ENCODE assay signal across 7 mouse cellular contexts in genomic region chr19:18713357-18713756, GRCm38 (mm10). TPM values are rescaled to one million over a fixed set of nuclear protein-coding genes. Genes with fewer than 3 reads are reported as not detected.
DNase-seq lines count a peak whose midpoint lies in the region; ATAC-seq and TF ChIP-seq lines count a peak whose summit lies in the region.
"Not testable (repeated sequence)": the region's sequence is repeated elsewhere in the genome, so short reads cannot be mapped to it uniquely, and the experiment has no call there.

No protein-coding gene starts in this region.

- DNase-seq in adrenal gland, adult 2 months = peak; percentile 61
- DNase-seq in embryonic facial prominence, embryonic 11.5 days (ENCODE audit: low spot score) = peak; percentile 45
- peak; percentile 62 to 64 for DNase-seq in heart, adult 2 months
- DNase-seq in kidney, adult 8-10 months = peak; percentile 45 to 46
- peak; percentile 66 for DNase-seq in midbrain, embryonic 14.5 days
- DNase-seq in spleen, adult 12 weeks (ENCODE audit: low spot score) = peak; percentile 57

- ATAC-seq in embryonic facial prominence, embryonic 11.5 days (replicated peaks; ENCODE audit: insufficient number of reproducible peaks, low FRiP score, low TSS enrichment, low read depth) = peak; percentile 60
- peak; percentile 17 for ATAC-seq in limb, embryonic 15.5 days (ENCODE audit: insufficient number of reproducible peaks, low FRiP score, low TSS enrichment, low read depth)
- ATAC-seq in midbrain, embryonic 14.5 days (ENCODE audit: low FRiP score, low TSS enrichment) = peak; percentile 68

- not testable (repeated sequence) for H3K27me3 ChIP-seq in embryonic facial prominence, embryonic 11.5 days (ENCODE audit: control insufficient read depth, insufficient read depth, low read length); heart, adult 2 months (ENCODE audit: control insufficient read depth, insufficient read depth, low read length); limb, embryonic 15.5 days; midbrain, embryonic 14.5 days (ENCODE audit: control insufficient read depth, insufficient read depth, low read length)

- H3K27ac ChIP-seq in embryonic facial prominence, embryonic 11.5 days (replicated peaks; ENCODE audit: low read depth, low read length); midbrain, embryonic 14.5 days (replicated peaks; ENCODE audit: low read depth, low read length): not testable (repeated sequence)
- H3K27ac ChIP-seq in heart, adult 2 months = peak overlapping the region; percentile 83
- H3K27ac ChIP-seq in limb, embryonic 15.5 days = peak overlapping the region; percentile 97

- H3K9me3 ChIP-seq in embryonic facial prominence, embryonic 11.5 days (replicated peaks; ENCODE audit: control insufficient read depth, low read length); limb, embryonic 15.5 days; midbrain, embryonic 14.5 days (ENCODE audit: control insufficient read depth, low read length): not testable (repeated sequence)

- WGBS in embryonic facial prominence, embryonic 11.5 days = under 1% methylated on average over 31 of the region's 46 CpGs
- 1% methylated on average over 46 of the region's 46 CpGs for WGBS in heart, adult 2 months
- under 1% methylated on average over 46 of the region's 46 CpGs for WGBS in limb, embryonic 15.5 days
- WGBS in midbrain, embryonic 14.5 days = under 1% methylated on average over 40 of the region's 46 CpGs

- peak overlapping the region; percentile 92 for H3K9ac ChIP-seq in embryonic facial prominence, embryonic 11.5 days (replicated peaks; ENCODE audit: low read length)
- H3K9ac ChIP-seq in heart, adult 2 months (ENCODE audit: low read depth, low read length) = peak overlapping the region; percentile 78
- H3K9ac ChIP-seq in limb, embryonic 15.5 days = peak overlapping the region; percentile 82
- peak overlapping the region; percentile 76 for H3K9ac ChIP-seq in midbrain, embryonic 14.5 days (replicated peaks; ENCODE audit: low read length)

- H3K4me1 ChIP-seq in embryonic facial prominence, embryonic 11.5 days (ENCODE audit: control insufficient read depth, insufficient read depth, low read length); heart, adult 2 months (ENCODE audit: control insufficient read depth, insufficient read depth, low read length): not testable (repeated sequence)
- peaks cover 17% of the 10 kb centered on the region for H3K4me1 ChIP-seq in limb, embryonic 15.5 days
- peaks cover 14% of the 10 kb centered on the region for H3K4me1 ChIP-seq in midbrain, embryonic 14.5 days (ENCODE audit: control insufficient read depth, insufficient read depth, low read length)

- H3K4me2 ChIP-seq in embryonic facial prominence, embryonic 11.5 days (ENCODE audit: low read depth, low read length) = peak overlapping the region; percentile 66
- H3K4me2 ChIP-seq in limb, embryonic 15.5 days = peak overlapping the region; percentile 71
- H3K4me2 ChIP-seq in midbrain, embryonic 14.5 days (ENCODE audit: low read length) = peak overlapping the region; percentile 90

- TF ChIP-seq CTCF in heart, adult 2 months (IDR thresholded peaks at IDR 0.05) = not testable (repeated sequence)

- H3K4me3 ChIP-seq in embryonic facial prominence, embryonic 11.5 days (ENCODE audit: low read depth, low read length) = peak overlapping the region; percentile 91
- H3K4me3 ChIP-seq in heart, adult 2 months = peak overlapping the region; percentile 79
- peak overlapping the region; percentile 88 for H3K4me3 ChIP-seq in limb, embryonic 15.5 days
- H3K4me3 ChIP-seq in midbrain, embryonic 14.5 days (replicated peaks; ENCODE audit: low read depth, low read length) = peak overlapping the region; percentile 80

- H3K36me3 ChIP-seq in embryonic facial prominence, embryonic 11.5 days (replicated peaks; ENCODE audit: control insufficient read depth, insufficient read depth, low read depth, low read length); heart, adult 2 months (ENCODE audit: control insufficient read depth, insufficient read depth, low read length); limb, embryonic 15.5 days; midbrain, embryonic 14.5 days (ENCODE audit: control insufficient read depth, insufficient read depth, low read length): not testable (repeated sequence)

- intact Hi-C loops in heart, adult 2 months (cut with DNase I) = loop anchor here (2.0 to 10.0 kb wide), 5 partner anchors 27 to 121 kb away; partner anchors contain the start of genes Carnmt1, Nmrk1 and Ostf1

- TF ChIP-seq POLR2A in heart, adult 2 months (IDR thresholded peaks at IDR 0.05; ENCODE audit: insufficient read depth, low read depth, low read length) = not testable (repeated sequence)

- TF ChIP-seq EP300 in heart, adult 2 months (IDR thresholded peaks at IDR 0.05; ENCODE audit: insufficient read depth, low read depth, low read length) = not testable (repeated sequence)

- H3K79me2 ChIP-seq in heart, adult 2 months (replicated peaks; ENCODE audit: control insufficient read depth, insufficient read depth, low read length) = not testable (repeated sequence)

RNA-seq across cellular contexts. Expression of gene D030056L22Rik, which starts 0.4 kb away (rescaled TPM):
- total RNA-seq in adrenal gland, adult 2 months (2021) = 10 to 100 TPM; 11.5 to 13.2 TPM
- polyA plus RNA-seq in adrenal gland, adult 2 months (2012; rRNA removed) = 44.4 and 47.1 TPM in 2 replicates
- 55.7 and 59.2 TPM in 2 replicates for polyA plus RNA-seq in embryonic facial prominence, embryonic 11.5 days (2014; fragmentation: Nextera tagmentation; extraction: Ambion mirVana)
- total RNA-seq in heart, adult 2 months (2021) = 10 to 100 TPM; 10.9 to 11.1 TPM
- polyA plus RNA-seq in heart, adult 2 months (2012; rRNA removed) = 4.7 and 7.4 TPM in 2 replicates
- 20.1 and 22.6 TPM in 2 replicates for polyA plus RNA-seq in limb, embryonic 15.5 days (2015; fragmentation: Nextera tagmentation; extraction: Ambion mirVana)
- polyA plus RNA-seq in midbrain, embryonic 14.5 days (2014; fragmentation: Nextera tagmentation; extraction: Ambion mirVana) = 66.5 and 68.7 TPM in 2 replicates

RNA-seq across cellular contexts. Expression of gene Trpm6, which starts 36.4 kb away (rescaled TPM):
- total RNA-seq in adrenal gland, adult 2 months (2021) = under 1 TPM in 1 of 2 experiments, not detected in 1; 0.14 TPM
- 0.01 TPM in 1 of 2 replicates, not detected in the other for polyA plus RNA-seq in adrenal gland, adult 2 months (2012; rRNA removed)
- 0.29 and 0.66 TPM in 2 replicates for polyA plus RNA-seq in embryonic facial prominence, embryonic 11.5 days (2014; fragmentation: Nextera tagmentation; extraction: Ambion mirVana)
- under 1 TPM; 0.05 to 0.16 TPM for total RNA-seq in heart, adult 2 months (2021)
- 0.06 and 0.14 TPM in 2 replicates for polyA plus RNA-seq in heart, adult 2 months (2012; rRNA removed)
- polyA plus RNA-seq in limb, embryonic 15.5 days (2015; fragmentation: Nextera tagmentation; extraction: Ambion mirVana) = 0.12 and 0.16 TPM in 2 replicates
- 0.32 and 0.36 TPM in 2 replicates for polyA plus RNA-seq in midbrain, embryonic 14.5 days (2014; fragmentation: Nextera tagmentation; extraction: Ambion mirVana)

RNA-seq across cellular contexts. Expression of gene Carnmt1, which starts 42.8 kb away (rescaled TPM):
- total RNA-seq in adrenal gland, adult 2 months (2021) = 10 to 100 TPM; 23.7 to 24.7 TPM
- polyA plus RNA-seq in adrenal gland, adult 2 months (2012; rRNA removed) = 10.4 and 12.5 TPM in 2 replicates
- polyA plus RNA-seq in embryonic facial prominence, embryonic 11.5 days (2014; fragmentation: Nextera tagmentation; extraction: Ambion mirVana) = 36.4 and 37.1 TPM in 2 replicates
- 10 to 100 TPM; 32.8 to 36.4 TPM for total RNA-seq in heart, adult 2 months (2021)
- polyA plus RNA-seq in heart, adult 2 months (2012; rRNA removed) = 13.0 and 23.3 TPM in 2 replicates
- 21.5 and 35.0 TPM in 2 replicates for polyA plus RNA-seq in limb, embryonic 15.5 days (2015; fragmentation: Nextera tagmentation; extraction: Ambion mirVana)
- 18.0 and 18.4 TPM in 2 replicates for polyA plus RNA-seq in midbrain, embryonic 14.5 days (2014; fragmentation: Nextera tagmentation; extraction: Ambion mirVana)

Comparison
In these comparisons a context has a peak if more than half of its experiments do, and no peak if none do; other contexts are left out.
1. ATAC-seq: peak in every context shown above with its lines; median percentile 68 in midbrain, embryonic 14.5 days; 60 in embryonic facial prominence, embryonic 11.5 days; 17 in limb, embryonic 15.5 days.